Comparison of ENCODE assay signal across 8 mouse cellular contexts in the genomic region with DNA sequence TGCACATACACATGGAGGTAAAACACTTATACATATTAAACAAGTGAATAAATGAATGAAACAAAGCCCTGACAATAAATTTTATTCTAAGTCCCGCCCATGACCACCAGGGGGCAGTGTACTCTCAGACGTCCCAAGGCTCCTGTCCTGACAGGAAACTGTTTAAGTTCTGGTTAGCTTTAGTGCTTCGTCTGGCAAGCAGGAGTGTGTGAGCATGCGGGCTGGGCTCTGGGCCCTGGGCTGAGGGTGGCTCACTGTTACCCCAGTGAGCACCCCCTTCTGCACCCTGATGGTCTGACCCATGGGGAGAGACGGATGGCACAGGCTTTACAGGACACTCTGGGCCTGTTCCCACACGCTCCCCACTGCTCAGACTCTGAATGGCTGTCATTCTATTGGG. TPM values are rescaled to one million over a fixed set of nuclear protein-coding genes. Genes with fewer than 3 reads are reported as not detected.
DNase-seq lines count a peak whose midpoint lies in the region; ATAC-seq and TF ChIP-seq lines count a peak whose summit lies in the region.

No protein-coding gene starts in this region.

- no peaks in the 10 kb centered on the region for H3K9me3 ChIP-seq in lung, embryonic 14.5 days (ENCODE audit: low read depth, low read length)

- H3K36me3 ChIP-seq in lung, embryonic 14.5 days (ENCODE audit: insufficient read depth), result peaks cover 3% of the 10 kb centered on the region; the same call in 1 of the 2 replicates

- no peaks in the 10 kb centered on the region for H3K4me1 ChIP-seq in lung, embryonic 14.5 days (ENCODE audit: insufficient read depth)

- peak; percentile 79 for DNase-seq in CD4-positive, CD25-positive, alpha-beta regulatory T cell, adult 2 months (ENCODE audit: low read depth, low spot score)
- peak; percentile 58 for DNase-seq in Muller cell, postnatal 12 days (ENCODE audit: inconsistent ontology term)
- DNase-seq in cerebellum, postnatal 14 days, result peak; percentile 78 to 83
- peak; percentile 24 to 41 for DNase-seq in gastrocnemius, adult 8-10 months (ENCODE audit: low spot score in 2 of 2)
- peak; percentile 70 for DNase-seq in kidney, postnatal 14 days
- peak; percentile 85 for DNase-seq in lung, embryonic 14.5 days
- DNase-seq in retina, postnatal 7 days (ENCODE audit: low read depth, low spot score), result peak; percentile 38

- peak; percentile 85 for TF ChIP-seq CTCF in lung, embryonic 14.5 days (IDR thresholded peaks at IDR 0.05; ENCODE audit: low read depth)

- 31% methylated on average over 6 of the region's 6 CpGs for WGBS in lung, embryonic 14.5 days

- H3K27me3 ChIP-seq in lung, embryonic 14.5 days (ENCODE audit: insufficient read depth, low read length), result no peaks in the 10 kb centered on the region

- ATAC-seq in lung, embryonic 14.5 days (ENCODE audit: insufficient read depth), result peak; percentile 70; the same call in 1 of the 2 replicates
- ATAC-seq in inflammation-experienced regulatory T-cells, adult 6 months, result no peak

- no peak overlapping the region for H3K9ac ChIP-seq in lung, embryonic 14.5 days

- H3K4me3 ChIP-seq in lung, embryonic 14.5 days (ENCODE audit: low read depth, low read length), result no peak overlapping the region

- no peak overlapping the region for H3K4me2 ChIP-seq in lung, embryonic 14.5 days

- H3K27ac ChIP-seq in lung, embryonic 14.5 days (ENCODE audit: low read depth), result no peak overlapping the region

RNA-seq across cellular contexts. Expression of a gene that starts 12.6 kb away (rescaled TPM):
- total RNA-seq in gastrocnemius, adult 8-10 months (2022), result 1 to 10 TPM; 2.1 to 2.8 (median 2.5) TPM
- polyA plus RNA-seq in lung, embryonic 14.5 days (2014; fragmentation: Nextera tagmentation; extraction: Ambion mirVana), result 5.7 and 5.9 TPM in 2 replicates
- under 1 TPM in 1 of 3 experiments, not detected in 2; 0.24 TPM for polyA plus RNA-seq in inflammation-experienced regulatory T-cells, adult 6 months (2017; shearing (Covaris generic))

Comparison
In these comparisons a context has a peak if more than half of its experiments do, and no peak if none do; other contexts are left out.
1. DNase-seq: peak in every context shown above with its lines; median percentile 85 in lung, embryonic 14.5 days; 80 in cerebellum, postnatal 14 days; 79 in CD4-positive, CD25-positive, alpha-beta regulatory T cell, adult 2 months; 70 in kidney, postnatal 14 days; 58 in Muller cell, postnatal 12 days; 38 in retina, postnatal 7 days; 32 in gastrocnemius, adult 8-10 months.